Mouse (Mus musculus) ES-E14 (cell line): ENCODE measurements around the gene C2cd2. TPM values are rescaled to one million over a fixed set of nuclear protein-coding genes. Genes with fewer than 3 reads are reported as not detected.

Experiments
- DNase-seq: peaks from one replicate; pipeline ENCODE4 v3.0.0-alpha.2; 2013; ENCODE audit warnings: low read depth, low spot score
- H3K27ac ChIP-seq: 2 replicates; pipeline ENCODE4 v1.5.1; 2012; ENCODE audit warnings: low read depth, mild to moderate bottlenecking, low read length, moderate library complexity, mixed read lengths; ENCODE audit not compliant: poor library complexity, insufficient read depth, severe bottlenecking
- H3K36me3 ChIP-seq: 2 replicates; pipeline ENCODE4 v1.6.1; 2012; ENCODE audit warnings: mild to moderate bottlenecking, low read length, moderate library complexity, mixed read lengths; ENCODE audit not compliant: control insufficient read depth, poor library complexity, insufficient read depth, severe bottlenecking
- H3K4me1 ChIP-seq, 2 experiments: fragments of 150-350 bp in 1 of 2; sonication (generic) in 1 of 2; 2 replicates each; pipeline ENCODE4 v1.6.1; 2012; ENCODE audit warnings: low read length in 2 of 2, mild to moderate bottlenecking in 1 of 2, mixed read lengths in 1 of 2; ENCODE audit not compliant: control insufficient read depth in 2 of 2, insufficient read depth in 2 of 2, poor library complexity in 1 of 2
- H3K4me3 ChIP-seq, 2 experiments: fragments of 150-350 bp in 1 of 2; sonication (generic) in 1 of 2; 2 replicates each; pipeline ENCODE4 v1.5.1; 2012; ENCODE audit warnings: low read length in 2 of 2, low read depth in 1 of 2, mild to moderate bottlenecking in 1 of 2, mixed read lengths in 1 of 2; ENCODE audit not compliant: insufficient read depth in 1 of 2, poor library complexity in 1 of 2, severe bottlenecking in 1 of 2
- H3K9ac ChIP-seq: 2 replicates; pipeline ENCODE4 v1.6.1; 2012; ENCODE audit warnings: low read depth, mild to moderate bottlenecking, low read length, mixed read lengths; ENCODE audit not compliant: poor library complexity, insufficient read depth, severe bottlenecking
- H3K9me3 ChIP-seq: fragments of 150-350 bp; sonication (generic); 2 replicates; pipeline ENCODE4 v1.6.1; 2012; ENCODE audit warnings: low read depth, mild to moderate bottlenecking, low read length; ENCODE audit not compliant: control insufficient read depth, insufficient read depth
- CHD2 ChIP-seq: IDR thresholded peaks from 2 replicates; pipeline ENCODE4 v1.6.1; 2014; ENCODE audit warnings: mild to moderate bottlenecking, low read depth, low read length, inconsistent platforms
- HCFC1 ChIP-seq: IDR thresholded peaks from 2 replicates; pipeline ENCODE4 v1.6.1; 2012; ENCODE audit warnings: low read length, inconsistent platforms, borderline replicate concordance; ENCODE audit not compliant: insufficient read depth
- MAFK ChIP-seq: IDR thresholded peaks from 2 replicates; pipeline ENCODE4 v1.6.1; 2014; ENCODE audit warnings: mild to moderate bottlenecking, low read depth, low read length, inconsistent platforms; ENCODE audit not compliant: insufficient read depth
- ZC3H11A ChIP-seq: IDR thresholded peaks from 2 replicates; pipeline ENCODE4 v1.6.1; 2012; ENCODE audit warnings: low read depth, mild to moderate bottlenecking, inconsistent platforms, low read length, borderline replicate concordance
- ZNF384 ChIP-seq: IDR thresholded peaks from 2 replicates; pipeline ENCODE4 v1.6.1; 2012; ENCODE audit warnings: low read depth, low read length, inconsistent platforms
- in situ Hi-C, 2 experiments: fragments of 600-800 bp; cut with MboI; formaldehyde crosslinking; loops; one replicate each; pipeline ENCODE4 v1.15.1; 2025; ENCODE audit warnings: low sequenced_read_pairs in 2 of 2, inconsistent platforms in 1 of 2; ENCODE audit not compliant: unreplicated experiment in 2 of 2
- total RNA-seq: library from RNA; depleted of rRNA; stranded (reverse); fragments of 300-350 nt; gene quantifications from 2 replicates; pipeline ENCODE4 v1.2.3, GENCODE M21; 2012

The C2cd2 gene
- total RNA-seq, 1 experiment, result 8.1 TPM

GRCm38 (mm10) chr16:97848832-97849231, 113.6 kb downstream of the C2cd2 start:
- H3K9me3 ChIP-seq, result no peaks in the 10 kb centered on the region
- H3K27ac ChIP-seq, result no peak overlapping the region
- 0 out of 4 replicates have a peak, but pooled peaks cover 2 to 3% of the 10 kb centered on the region in 2 experiments for H3K4me1 ChIP-seq
- H3K4me3 ChIP-seq, result no peak overlapping the region
- TF ChIP-seq ZC3H11A (no peak), HCFC1 (no peak), MAFK (no peak), ZNF384 (no peak), CHD2 (no peak)
- H3K36me3 ChIP-seq, result peaks cover 5% of the 10 kb centered on the region; the same call in 1 of the 2 replicates
- H3K9ac ChIP-seq, result no peak overlapping the region
- in situ Hi-C loops, result no loop called here
- DNase-seq, result no peak

- in situ Hi-C loops, result no loop called here
- Histone ChIP-seq H3K4me3 (no peak overlapping the region), H3K9me3 (no peaks in the 10 kb centered on the region), H3K9ac (no peak overlapping the region), H3K4me1 (0 out of 4 replicates have a peak, but pooled peaks cover under 1 to 2% of the 10 kb centered on the region in 2 experiments), H3K36me3 (peaks cover 5% of the 10 kb centered on the region; the same call in 1 of the 2 replicates), H3K27ac (no peak overlapping the region)
- TF ChIP-seq ZC3H11A (no peak), CHD2 (no peak), ZNF384 (no peak), HCFC1 (no peak), MAFK (no peak)
- DNase-seq, result no peak
These were observed 117.1 kb downstream of the C2cd2 start for GRCm38 (mm10) chr16:97844967-97845937.

- H3K27ac ChIP-seq, result no peak overlapping the region
- H3K9ac ChIP-seq, result no peak overlapping the region
- DNase-seq, result no peak
- H3K4me3 ChIP-seq, result no peak overlapping the region
- H3K4me1 ChIP-seq, result no peaks in the 10 kb centered on the region
- no peaks in the 10 kb centered on the region for H3K9me3 ChIP-seq
- TF ChIP-seq HCFC1 (no peak), CHD2 (no peak), ZC3H11A (no peak), MAFK (no peak), ZNF384 (no peak)
- in situ Hi-C loops, result no loop called here
- H3K36me3 ChIP-seq, result peaks cover 24% of the 10 kb centered on the region
These were observed 130.2 kb downstream of the C2cd2 start for GRCm38 (mm10) chr16:97832154-97832553.

GRCm38 (mm10) chr16:97828207-97828606, 134.2 kb downstream of the C2cd2 start:
- in situ Hi-C loops, result no loop called here
- Histone ChIP-seq H3K4me3 (no peak overlapping the region), H3K36me3 (peaks cover 11% of the 10 kb centered on the region), H3K4me1 (no peaks in the 10 kb centered on the region), H3K27ac (no peak overlapping the region), H3K9ac (no peak overlapping the region), H3K9me3 (no peaks in the 10 kb centered on the region)
- DNase-seq, result no peak
- TF ChIP-seq ZNF384 (no peak), ZC3H11A (no peak), MAFK (no peak), CHD2 (no peak), HCFC1 (no peak)
